Mouse (Mus musculus) embryonic facial prominence, embryonic 12.5 days (tissue): ENCODE data around the gene Serinc3. TPM values are rescaled to one million over a fixed set of nuclear protein-coding genes. Genes with fewer than 3 reads are reported as not detected.

ENCODE experiments used
- ATAC-seq: fragments of 200-750 bp; cut with Nextera tagmentation; 2 replicates; pipeline ENCODE4 v1.8.0; 2017; ENCODE audit not compliant: insufficient number of reproducible peaks, insufficient read depth, low FRiP score, low TSS enrichment
- H3K27ac ChIP-seq: fragments of 300-500 bp; sonication (generic); 2 replicates; pipeline ENCODE4 v1.5.1; 2016; ENCODE audit warnings: mild to moderate bottlenecking
- H3K27me3 ChIP-seq: fragments of 300-500 bp; sonication (generic); 2 replicates; pipeline ENCODE4 v1.6.1; 2016; ENCODE audit warnings: mild to moderate bottlenecking, moderate library complexity
- H3K36me3 ChIP-seq: fragments of 300-500 bp; sonication (generic); 2 replicates; pipeline ENCODE4 v1.6.1; 2016; ENCODE audit warnings: mild to moderate bottlenecking
- H3K4me1 ChIP-seq: fragments of 300-500 bp; sonication (generic); 2 replicates; pipeline ENCODE4 v1.6.1; 2016
- H3K4me2 ChIP-seq: fragments of 300-500 bp; sonication (generic); replicated peaks from 2 replicates; pipeline ENCODE4 v1.6.1; 2016; ENCODE audit warnings: mild to moderate bottlenecking, moderate library complexity
- H3K4me3 ChIP-seq: fragments of 300-500 bp; sonication (generic); 2 replicates; pipeline ENCODE4 v1.5.1; 2016; ENCODE audit warnings: mild to moderate bottlenecking
- H3K9ac ChIP-seq: fragments of 300-500 bp; sonication (generic); 2 replicates; pipeline ENCODE4 v1.6.1; 2016; ENCODE audit warnings: mild to moderate bottlenecking, moderate library complexity
- H3K9me3 ChIP-seq: fragments of 300-500 bp; sonication (generic); 2 replicates; pipeline ENCODE4 v1.6.1; 2016; ENCODE audit warnings: mild to moderate bottlenecking, moderate library complexity
- WGBS: fragments of 180-500 bp; shearing (Covaris S2); methylation state at CpG from one replicate; pipeline ENCODE4 v1.1.7; 2016; 5-methylcytosine and 5-hydroxymethylcytosine counted together
- polyA plus RNA-seq: library from polyadenylated mRNA; unstranded; fragments of >200 nt; fragmentation: Nextera tagmentation; extraction: Ambion mirVana; gene quantifications from 2 replicates; pipeline ENCODE4 v1.2.1, GENCODE M21; 2016

Serinc3 gene
- polyA plus RNA-seq, 1 experiment from 2014 or later = 27.0 TPM

GRCm38 (mm10) chr2:163586384-163587261, 58.3 kb downstream of the Serinc3 start:
- peaks cover 4% of the 10 kb centered on the region; the same call in 1 of the 2 replicates for H3K4me1 ChIP-seq
- H3K9ac ChIP-seq = no peak overlapping the region
- no peak overlapping the region for H3K27ac ChIP-seq
- H3K4me3 ChIP-seq = no peak overlapping the region
- H3K4me2 ChIP-seq = no peak overlapping the region; the same call in 1 of the 2 replicates
- 40% methylated on average over 19 of the region's 19 CpGs for WGBS
- no peaks in the 10 kb centered on the region for H3K36me3 ChIP-seq
- no peaks in the 10 kb centered on the region for H3K27me3 ChIP-seq
- no peaks in the 10 kb centered on the region for H3K9me3 ChIP-seq
- no peak for ATAC-seq

- H3K27ac ChIP-seq = no peak overlapping the region
- H3K4me1 ChIP-seq = peaks cover 4% of the 10 kb centered on the region; the same call in 1 of the 2 replicates
- no peak overlapping the region for H3K4me3 ChIP-seq
- H3K9me3 ChIP-seq = no peaks in the 10 kb centered on the region
- H3K4me2 ChIP-seq = no peak overlapping the region
- H3K36me3 ChIP-seq = no peaks in the 10 kb centered on the region
- no peak for ATAC-seq
- WGBS = 83% methylated on average over 10 of the region's 10 CpGs
- no peak overlapping the region for H3K9ac ChIP-seq
- H3K27me3 ChIP-seq = no peaks in the 10 kb centered on the region
These were observed 60.9 kb downstream of the Serinc3 start for GRCm38 (mm10) chr2:163584088-163584426.

- no peak for ATAC-seq
- WGBS = 91% methylated on average over 10 of the region's 10 CpGs
- no peak overlapping the region for H3K9ac ChIP-seq
- no peaks in the 10 kb centered on the region for H3K9me3 ChIP-seq
- H3K4me1 ChIP-seq = peaks cover 4% of the 10 kb centered on the region; the same call in 1 of the 2 replicates
- no peaks in the 10 kb centered on the region for H3K27me3 ChIP-seq
- no peak overlapping the region for H3K27ac ChIP-seq
- no peak overlapping the region for H3K4me2 ChIP-seq
- no peaks in the 10 kb centered on the region for H3K36me3 ChIP-seq
- no peak overlapping the region for H3K4me3 ChIP-seq
These were observed 61.5 kb downstream of the Serinc3 start for GRCm38 (mm10) chr2:163583226-163584087.

- no peak overlapping the region for H3K9ac ChIP-seq
- 82% methylated on average over 13 of the region's 13 CpGs for WGBS
- no peak overlapping the region for H3K4me3 ChIP-seq
- no peaks in the 10 kb centered on the region for H3K4me1 ChIP-seq
- no peak overlapping the region for H3K27ac ChIP-seq
- no peaks in the 10 kb centered on the region for H3K9me3 ChIP-seq
- ATAC-seq = no peak
- no peaks in the 10 kb centered on the region for H3K27me3 ChIP-seq
- H3K4me2 ChIP-seq = no peak overlapping the region
- no peaks in the 10 kb centered on the region for H3K36me3 ChIP-seq
These were observed 64.6 kb downstream of the Serinc3 start for GRCm38 (mm10) chr2:163580069-163580945.

- no peak overlapping the region for H3K9ac ChIP-seq
- no peaks in the 10 kb centered on the region for H3K36me3 ChIP-seq
- no peaks in the 10 kb centered on the region for H3K9me3 ChIP-seq
- H3K4me2 ChIP-seq = no peak overlapping the region
- H3K4me3 ChIP-seq = no peak overlapping the region
- H3K27me3 ChIP-seq = no peaks in the 10 kb centered on the region
- WGBS = 81% methylated on average over 2 of the region's 2 CpGs
- no peak overlapping the region for H3K27ac ChIP-seq
- no peak for ATAC-seq
- H3K4me1 ChIP-seq = no peaks in the 10 kb centered on the region
These were observed 66.9 kb downstream of the Serinc3 start for GRCm38 (mm10) chr2:163577986-163578385.

GRCm38 (mm10) chr2:163575248-163575647, 69.7 kb downstream of the Serinc3 start:
- Histone ChIP-seq H3K27ac (no peak overlapping the region), H3K4me2 (no peak overlapping the region), H3K27me3 (no peaks in the 10 kb centered on the region), H3K4me3 (no peak overlapping the region), H3K9ac (no peak overlapping the region), H3K9me3 (no peaks in the 10 kb centered on the region), H3K4me1 (no peaks in the 10 kb centered on the region), H3K36me3 (no peaks in the 10 kb centered on the region)
- 58% methylated on average over 11 of the region's 11 CpGs for WGBS
- no peak for ATAC-seq

- Histone ChIP-seq H3K9ac (no peak overlapping the region), H3K36me3 (no peaks in the 10 kb centered on the region), H3K4me3 (no peak overlapping the region), H3K27me3 (no peaks in the 10 kb centered on the region), H3K4me2 (no peak overlapping the region), H3K9me3 (no peaks in the 10 kb centered on the region), H3K4me1 (no peaks in the 10 kb centered on the region), H3K27ac (no peak overlapping the region)
- WGBS = 76% methylated on average over 3 of the region's 3 CpGs
- no peak for ATAC-seq
These were observed 70.6 kb downstream of the Serinc3 start for GRCm38 (mm10) chr2:163574321-163574720.

Other genes starting within 250 kb of the Serinc3 start
- gene Jph2, start 247.1 kb downstream of the Serinc3 start, polyA plus RNA-seq = 1.5 TPM in 2 replicates
- gene Oser1, start 220.4 kb downstream of the Serinc3 start, polyA plus RNA-seq = 85.4 and 87.3 TPM in 2 replicates
- gene Gdap1l1, start 206.7 kb downstream of the Serinc3 start, polyA plus RNA-seq = 7.5 and 10.4 TPM in 2 replicates
- gene Fitm2, start 172.5 kb downstream of the Serinc3 start, polyA plus RNA-seq = 10.7 and 11.0 TPM in 2 replicates
- not detected in 2 replicates for gene R3hdml, start 152.8 kb downstream of the Serinc3 start, polyA plus RNA-seq
- gene Hnf4a, start 138.3 kb downstream of the Serinc3 start, polyA plus RNA-seq = not detected in 2 replicates
- 45.1 and 47.6 TPM in 2 replicates for gene Ttpal, start 42.8 kb downstream of the Serinc3 start, polyA plus RNA-seq
- 119 and 128 TPM in 2 replicates for gene Pkig, start 13.3 kb upstream of the Serinc3 start, polyA plus RNA-seq
- 6.9 and 8.6 TPM in 2 replicates for gene Ada, start 105.1 kb upstream of the Serinc3 start, polyA plus RNA-seq
- 0.17 and 0.22 TPM in 2 replicates for gene Ccn5, start 175.7 kb upstream of the Serinc3 start, polyA plus RNA-seq
- not detected in 2 replicates for gene Kcnk15, start 208.5 kb upstream of the Serinc3 start, polyA plus RNA-seq